Mouse (Mus musculus) limb, embryonic 12.5 days (tissue): ENCODE measurements around the gene Ghrl. TPM values are rescaled to one million over a fixed set of nuclear protein-coding genes. Genes with fewer than 3 reads are reported as not detected.

Source experiments
- ATAC-seq: fragments of 200-750 bp; cut with Nextera tagmentation; 2 replicates; pipeline ENCODE4 v1.8.0; 2017; ENCODE audit warnings: low read depth, moderate TSS enrichment; ENCODE audit not compliant: insufficient number of reproducible peaks, insufficient read depth, low FRiP score, low TSS enrichment
- H3K27ac ChIP-seq: fragments of 300-500 bp; sonication (generic); 2 replicates; pipeline ENCODE4 v1.5.1; 2016; ENCODE audit warnings: mild to moderate bottlenecking, moderate library complexity
- H3K27me3 ChIP-seq: fragments of 300-500 bp; sonication (generic); 2 replicates; pipeline ENCODE4 v1.6.1; 2016; ENCODE audit warnings: mild to moderate bottlenecking, moderate library complexity
- H3K36me3 ChIP-seq: fragments of 300-500 bp; sonication (generic); 2 replicates; pipeline ENCODE4 v1.6.1; 2016; ENCODE audit warnings: mild to moderate bottlenecking, moderate library complexity
- H3K4me1 ChIP-seq: fragments of 300-500 bp; sonication (generic); replicated peaks from 2 replicates; pipeline ENCODE4 v1.6.1; 2016
- H3K4me2 ChIP-seq: fragments of 300-500 bp; sonication (generic); 2 replicates; pipeline ENCODE4 v1.6.1; 2016; ENCODE audit warnings: mild to moderate bottlenecking, moderate library complexity
- H3K4me3 ChIP-seq: fragments of 300-500 bp; sonication (generic); replicated peaks from 2 replicates; pipeline ENCODE4 v1.5.1; 2016; ENCODE audit warnings: mild to moderate bottlenecking
- H3K9ac ChIP-seq: fragments of 300-500 bp; sonication (generic); replicated peaks from 2 replicates; pipeline ENCODE4 v1.6.1; 2016; ENCODE audit warnings: mild to moderate bottlenecking, moderate library complexity
- H3K9me3 ChIP-seq: fragments of 300-500 bp; sonication (generic); 2 replicates; pipeline ENCODE4 v1.6.1; 2016; ENCODE audit warnings: mild to moderate bottlenecking, moderate library complexity
- WGBS: fragments of 180-500 bp; shearing (Covaris S2); methylation state at CpG from one replicate; pipeline ENCODE4 v1.1.7; 2016; 5-methylcytosine and 5-hydroxymethylcytosine counted together
- polyA plus RNA-seq: library from polyadenylated mRNA; unstranded; fragments of >200 nt; fragmentation: Nextera tagmentation; extraction: Ambion mirVana; gene quantifications from 2 replicates; pipeline ENCODE4 v1.2.1, GENCODE M21; 2016

Gene Ghrl
- polyA plus RNA-seq, 1 experiment from 2014 or later: 0.59 TPM

DNA sequence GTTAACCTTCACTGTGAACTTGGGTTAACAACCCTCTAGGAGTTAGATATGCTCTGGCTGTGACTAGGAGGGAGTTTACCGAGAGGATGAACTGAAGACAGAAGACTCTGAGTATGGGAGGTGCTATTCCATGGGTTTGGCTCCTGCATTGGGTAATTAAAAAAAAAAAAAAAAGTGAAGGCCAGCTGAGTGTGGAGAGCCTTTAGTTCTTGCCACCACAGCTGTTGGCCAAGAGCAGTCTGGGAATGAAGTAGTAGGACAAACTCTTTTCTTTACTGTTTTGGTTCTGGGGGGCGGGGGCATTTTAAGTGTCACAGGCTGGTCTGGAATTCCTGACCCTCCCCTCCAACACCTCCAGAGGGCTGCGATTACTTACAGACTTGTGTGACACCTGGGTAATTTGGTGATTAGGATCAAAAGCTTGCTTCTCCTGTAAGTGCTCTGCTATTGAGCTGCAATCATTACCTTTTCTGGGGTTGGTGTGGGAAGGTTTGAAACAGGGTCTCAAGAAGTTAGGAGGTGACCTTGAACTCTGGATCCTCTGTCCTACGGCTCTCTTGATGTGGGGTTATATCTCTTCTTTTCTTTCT lies 23.8 kb downstream of the Ghrl start:
- Histone ChIP-seq H3K4me1 (peaks cover 25% of the 10 kb centered on the region), H3K9ac (no peak overlapping the region), H3K9me3 (no peaks in the 10 kb centered on the region), H3K27ac (peak overlapping the region; percentile 87), H3K36me3 (peaks cover 15% of the 10 kb centered on the region), H3K4me2 (peak overlapping the region; percentile 98), H3K4me3 (peak overlapping the region; percentile 87; the same call in 1 of the 2 replicates), H3K27me3 (no peaks in the 10 kb centered on the region)
- no peak for ATAC-seq
- WGBS: 28% methylated on average over 4 of the region's 4 CpGs

DNA sequence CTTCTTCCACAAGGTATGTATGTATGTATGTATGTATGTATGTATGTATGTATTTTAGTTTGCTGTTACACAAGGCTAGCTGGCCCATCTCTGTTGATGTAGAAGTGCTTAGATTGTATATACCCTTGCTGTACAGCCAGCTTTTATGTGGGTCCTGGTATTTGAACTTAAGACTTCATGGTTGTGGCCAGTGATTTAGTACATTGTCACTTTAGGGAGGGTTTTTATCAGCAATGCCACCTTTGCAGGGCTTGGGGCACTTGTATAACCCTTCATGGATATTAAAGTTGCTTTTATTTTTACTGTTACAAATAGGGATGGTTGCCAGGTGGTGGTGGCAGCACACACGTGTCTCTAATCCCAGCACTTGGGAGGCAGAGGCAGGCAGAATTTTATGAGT lies 24.5 kb downstream of the Ghrl start:
- Histone ChIP-seq H3K4me3 (no peak overlapping the region), H3K4me1 (peaks cover 31% of the 10 kb centered on the region), H3K4me2 (no peak overlapping the region), H3K27ac (no peak overlapping the region), H3K36me3 (peaks cover 9% of the 10 kb centered on the region; the same call in 1 of the 2 replicates), H3K27me3 (no peaks in the 10 kb centered on the region), H3K9ac (no peak overlapping the region), H3K9me3 (no peaks in the 10 kb centered on the region)
- ATAC-seq: no peak
- 38% methylated on average over 1 of the region's 1 CpGs for WGBS

GRCm38 (mm10) chr6:113693377-113693776 lies 26.3 kb downstream of the Ghrl start:
- H3K4me3 ChIP-seq: no peak overlapping the region
- no peak overlapping the region for H3K27ac ChIP-seq

GRCm38 (mm10) chr6:113692661-113693133 lies 27.0 kb downstream of the Ghrl start:
- Histone ChIP-seq H3K4me3 (no peak overlapping the region), H3K27me3 (no peaks in the 10 kb centered on the region), H3K36me3 (no peaks in the 10 kb centered on the region), H3K27ac (no peak overlapping the region), H3K9ac (no peak overlapping the region), H3K4me2 (no peak overlapping the region), H3K9me3 (no peaks in the 10 kb centered on the region), H3K4me1 (peaks cover 23% of the 10 kb centered on the region)
- ATAC-seq: no peak
- WGBS: 83% methylated on average over 5 of the region's 5 CpGs

More at GRCm38 (mm10) chr6:113693377-113693776, 26.3 kb downstream of the Ghrl start:
- no peak for ATAC-seq
- Histone ChIP-seq H3K9me3 (no peaks in the 10 kb centered on the region), H3K4me2 (no peak overlapping the region), H3K4me1 (peaks cover 30% of the 10 kb centered on the region), H3K27me3 (no peaks in the 10 kb centered on the region), H3K9ac (no peak overlapping the region), H3K36me3 (no peaks in the 10 kb centered on the region)
- WGBS: 94% methylated on average over 5 of the region's 5 CpGs

DNA sequence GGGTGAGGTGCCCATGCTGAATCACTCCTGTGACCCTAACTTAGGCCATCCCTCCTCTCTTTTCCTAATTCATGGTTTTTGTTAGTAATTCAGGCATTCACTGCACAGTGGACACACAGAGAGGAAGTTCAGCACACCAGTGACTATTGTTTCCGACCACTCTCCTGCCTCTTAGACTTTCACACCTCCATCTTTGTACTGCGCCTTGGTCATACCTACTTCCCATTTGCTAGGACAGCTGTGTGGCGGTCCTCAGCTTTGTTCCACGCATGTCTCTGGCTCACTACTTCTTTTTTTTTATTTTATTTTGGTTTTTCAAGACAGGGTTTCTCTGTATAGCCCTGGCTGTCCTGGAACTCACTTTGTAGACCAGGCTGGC lies 28.6 kb downstream of the Ghrl start:
- H3K4me2 ChIP-seq: peak overlapping the region; percentile 44; the same call in 1 of the 2 replicates
- peak overlapping the region; percentile 7; the same call in 1 of the 2 replicates for H3K4me3 ChIP-seq
- H3K9me3 ChIP-seq: no peaks in the 10 kb centered on the region
- H3K36me3 ChIP-seq: no peaks in the 10 kb centered on the region
- peak overlapping the region; percentile 87 for H3K27ac ChIP-seq
- H3K27me3 ChIP-seq: no peaks in the 10 kb centered on the region
- 65% methylated on average over 4 of the region's 4 CpGs for WGBS
- no peak overlapping the region for H3K9ac ChIP-seq
- H3K4me1 ChIP-seq: peaks cover 25% of the 10 kb centered on the region
- no peak for ATAC-seq

DNA sequence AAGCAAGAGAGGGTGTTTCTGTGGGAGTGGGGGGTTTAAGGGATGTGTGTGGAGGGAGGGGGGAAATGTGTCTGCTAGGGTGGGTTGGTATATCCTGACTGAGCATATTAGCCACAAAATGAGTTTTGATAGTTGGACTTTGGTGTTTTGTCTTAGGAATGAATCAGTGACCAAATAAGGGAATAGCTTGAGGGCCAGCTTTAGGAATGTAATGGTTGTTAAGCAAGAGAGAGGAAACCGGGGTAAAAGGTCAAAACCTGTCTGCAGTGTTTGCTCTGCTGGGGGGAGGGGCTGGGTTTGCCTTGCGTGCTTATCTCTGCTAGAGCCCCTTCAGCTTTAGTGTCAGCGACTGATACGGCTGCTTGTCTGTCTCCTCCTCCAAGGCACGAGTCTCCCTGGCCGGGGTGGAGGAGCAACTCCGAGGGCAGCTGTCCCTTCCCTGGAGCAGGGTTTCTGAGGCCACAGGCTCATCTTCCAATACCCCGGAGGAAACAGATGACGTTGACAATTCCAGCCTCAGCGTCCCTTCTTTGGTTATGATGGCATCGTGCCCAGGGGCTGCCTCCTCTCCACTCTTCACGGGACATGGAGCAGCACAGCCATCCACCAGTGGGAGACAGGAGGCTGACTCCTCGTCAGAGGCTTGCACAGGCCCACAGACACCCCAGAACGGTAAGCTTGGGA lies 29.1 kb downstream of the Ghrl start:
- WGBS: 8% methylated on average over 14 of the region's 14 CpGs
- H3K9me3 ChIP-seq: no peaks in the 10 kb centered on the region
- H3K9ac ChIP-seq: peak overlapping the region; percentile 8; the same call in 1 of the 2 replicates
- peak overlapping the region; percentile 7; the same call in 1 of the 2 replicates for H3K4me3 ChIP-seq
- ATAC-seq: no peak
- no peaks in the 10 kb centered on the region for H3K36me3 ChIP-seq
- peaks cover 20% of the 10 kb centered on the region for H3K4me1 ChIP-seq
- no peaks in the 10 kb centered on the region for H3K27me3 ChIP-seq
- peak overlapping the region; percentile 44 for H3K4me2 ChIP-seq
- H3K27ac ChIP-seq: peak overlapping the region; percentile 87

GRCm38 (mm10) chr6:113690008-113690399 lies 29.7 kb downstream of the Ghrl start:
- Histone ChIP-seq H3K4me3 (no peak overlapping the region), H3K9me3 (no peaks in the 10 kb centered on the region), H3K27ac (peak overlapping the region; percentile 87), H3K4me1 (peaks cover 20% of the 10 kb centered on the region), H3K4me2 (peak overlapping the region; percentile 44), H3K27me3 (no peaks in the 10 kb centered on the region), H3K36me3 (no peaks in the 10 kb centered on the region), H3K9ac (0 out of 2 replicates have a peak overlapping the region, but pooled peaks have one; percentile 8)
- 5% methylated on average over 7 of the region's 7 CpGs for WGBS
- peak; percentile 42; the same call in 1 of the 2 replicates for ATAC-seq

GRCm38 (mm10) chr6:113686551-113687125 lies 33.0 kb downstream of the Ghrl start:
- ATAC-seq: no peak
- Histone ChIP-seq H3K4me2 (no peak overlapping the region), H3K4me1 (peaks cover 20% of the 10 kb centered on the region), H3K27me3 (no peaks in the 10 kb centered on the region), H3K9ac (no peak overlapping the region), H3K27ac (no peak overlapping the region), H3K4me3 (no peak overlapping the region), H3K36me3 (no peaks in the 10 kb centered on the region), H3K9me3 (no peaks in the 10 kb centered on the region)
- WGBS: 44% methylated on average over 8 of the region's 8 CpGs

DNA sequence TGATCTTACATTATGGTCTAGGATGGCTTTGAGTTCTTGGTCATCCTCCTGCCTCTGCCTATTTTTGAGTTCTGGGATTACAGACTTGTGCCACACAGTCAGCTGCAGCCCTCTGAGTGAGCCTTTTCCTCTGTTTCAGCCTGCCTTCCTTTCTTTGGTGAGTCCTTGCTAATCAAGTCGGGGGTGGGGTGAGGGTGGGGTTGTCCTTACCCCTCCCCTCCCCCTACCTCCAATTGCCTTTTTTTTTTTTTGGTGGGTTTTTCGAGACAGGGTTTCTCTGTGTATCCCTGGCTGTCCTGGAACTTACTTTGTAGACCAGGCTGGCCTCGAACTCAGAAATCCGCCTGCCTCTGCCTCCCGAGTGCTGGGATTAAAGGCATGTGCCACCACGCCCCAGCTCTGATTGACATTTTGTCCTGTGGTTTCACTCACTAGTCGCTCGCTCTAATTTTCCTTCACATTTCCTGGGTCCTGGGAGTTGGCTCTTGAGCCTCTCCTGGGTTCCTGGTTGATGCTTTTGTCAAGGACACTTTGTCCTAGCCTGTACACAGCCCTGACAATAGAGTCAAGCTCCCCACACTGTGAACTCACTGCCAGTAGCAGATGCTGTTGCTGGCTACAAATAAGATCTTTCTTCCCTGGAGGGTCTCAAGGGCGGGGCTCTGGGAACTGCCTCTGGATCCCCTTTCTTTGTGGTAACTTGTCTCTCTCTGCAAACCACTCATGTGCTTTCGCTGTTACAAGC lies 36.4 kb downstream of the Ghrl start:
- Histone ChIP-seq H3K9me3 (no peaks in the 10 kb centered on the region), H3K4me3 (no peak overlapping the region), H3K4me1 (peaks cover 8% of the 10 kb centered on the region; the same call in 1 of the 2 replicates), H3K4me2 (no peak overlapping the region), H3K27me3 (no peaks in the 10 kb centered on the region), H3K9ac (no peak overlapping the region), H3K27ac (no peak overlapping the region), H3K36me3 (no peaks in the 10 kb centered on the region)
- 88% methylated on average over 10 of the region's 10 CpGs for WGBS
- no peak for ATAC-seq

- no peaks in the 10 kb centered on the region for H3K36me3 ChIP-seq
- H3K4me3 ChIP-seq: no peak overlapping the region
- H3K27me3 ChIP-seq: no peaks in the 10 kb centered on the region
- WGBS: 20% methylated on average over 4 of the region's 4 CpGs
- H3K27ac ChIP-seq: no peak overlapping the region
- ATAC-seq: no peak
- no peak overlapping the region for H3K4me2 ChIP-seq
- no peaks in the 10 kb centered on the region for H3K9me3 ChIP-seq
- H3K9ac ChIP-seq: no peak overlapping the region
- H3K4me1 ChIP-seq: 0 out of 2 replicates have a peak, but pooled peaks cover 4% of the 10 kb centered on the region
Observed at GRCm38 (mm10) chr6:113681271-113681670, 38.4 kb downstream of the Ghrl start.
